Mouse (Mus musculus): ENCODE data around the gene Gtpbp3.

The Gtpbp3 gene

DNA sequence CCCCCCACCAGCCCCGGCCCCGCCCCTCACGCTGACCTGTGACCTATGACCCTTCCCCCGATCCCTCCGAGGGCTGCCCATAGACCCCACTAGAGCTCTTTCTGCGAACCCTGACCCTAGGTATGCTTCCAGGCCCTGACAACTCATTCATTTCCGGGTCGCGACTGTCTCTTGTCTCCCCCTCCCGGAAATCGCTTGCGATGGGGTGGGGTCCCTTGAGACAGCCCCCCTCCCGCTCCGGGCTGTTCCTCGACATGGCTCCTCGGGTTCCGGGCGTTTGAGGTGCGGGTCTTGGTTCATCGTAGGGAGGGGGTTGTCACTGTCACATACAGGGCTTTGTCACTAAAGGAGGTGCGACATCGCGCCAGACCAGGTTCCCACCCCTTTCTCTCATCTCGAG is 18.5 kb upstream of the Gtpbp3 start:
- peak; percentile 45 to 78 for DNase-seq (ENCODE audit: low spot score in 2 of 2)

DNA sequence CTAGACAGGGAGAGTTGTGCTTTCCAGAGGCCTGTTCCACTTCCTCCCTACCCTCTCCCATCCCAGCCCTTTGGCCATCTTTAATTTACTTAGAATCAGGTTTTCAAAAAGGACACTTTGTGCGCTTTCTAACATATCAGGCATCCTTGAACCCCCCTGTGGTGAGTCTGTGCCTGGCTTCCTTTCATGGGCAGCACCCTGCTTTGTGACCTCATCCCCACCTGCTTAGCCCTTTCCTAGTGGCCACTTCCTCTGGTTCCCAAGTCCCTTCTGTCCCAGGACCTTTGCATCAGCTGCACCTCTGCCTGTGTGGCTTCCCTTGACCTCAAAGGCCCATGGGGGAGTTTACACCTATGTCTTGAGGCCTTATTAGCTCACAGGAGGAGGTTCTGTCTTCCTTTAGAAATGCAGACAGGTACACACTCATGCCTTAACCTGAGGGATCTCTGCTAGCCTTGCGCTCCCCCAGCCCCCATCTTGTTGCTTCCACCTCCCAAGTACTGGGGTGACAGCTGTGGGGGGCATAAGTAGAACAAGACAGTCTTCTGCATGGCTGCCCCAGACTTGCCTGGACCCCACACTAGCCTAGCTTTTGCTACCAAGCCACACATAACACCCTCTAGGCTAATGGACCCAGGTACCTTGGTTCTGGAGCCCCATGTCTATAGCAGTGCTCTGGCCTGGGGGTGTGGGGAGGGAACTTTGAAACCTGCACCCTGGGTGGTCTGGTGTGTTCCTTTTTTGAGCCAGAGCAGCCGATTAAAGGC is 17.6 kb upstream of the Gtpbp3 start:
- DNase-seq (ENCODE audit: low spot score in 2 of 2): peak in 1 of 2 experiments; percentile 56

DNA sequence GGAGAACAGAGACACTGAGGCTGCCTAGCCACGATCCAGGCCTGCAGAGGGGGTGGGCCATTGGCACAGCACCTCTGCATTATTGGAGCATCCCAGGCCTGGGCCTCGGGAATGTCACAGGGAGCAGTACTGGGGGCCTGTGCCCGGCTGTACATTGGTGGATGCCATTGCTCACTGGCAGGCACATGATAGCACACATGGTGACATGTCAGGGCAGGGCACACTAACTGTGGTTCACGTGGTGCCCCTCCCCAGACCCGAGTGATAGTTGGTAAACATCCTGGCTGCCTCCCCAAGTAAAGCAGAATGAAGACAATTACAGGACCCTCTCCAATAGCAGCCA is 17.0 kb upstream of the Gtpbp3 start:
- DNase-seq (ENCODE audit: low spot score in 2 of 2): peak in 1 of 2 experiments; percentile 62

DNA sequence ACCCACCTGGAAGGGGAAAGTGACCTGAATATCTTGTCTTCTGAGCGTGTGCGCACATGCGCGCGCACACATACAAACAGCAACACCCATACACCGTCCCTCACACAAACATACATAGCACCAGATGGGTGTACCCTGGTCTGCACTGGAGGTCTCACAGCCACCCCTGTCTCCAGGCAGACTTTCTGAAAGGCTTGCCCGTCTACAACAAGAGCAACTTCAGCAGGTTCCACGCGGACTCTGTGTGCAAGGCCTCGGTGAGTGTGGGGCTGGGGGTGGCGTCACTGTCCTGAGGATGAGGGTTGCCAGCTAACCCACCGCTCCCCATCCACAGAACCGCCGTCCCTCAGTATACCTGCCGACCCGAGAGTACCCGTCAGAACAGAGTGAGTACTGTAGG is 16.0 kb upstream of the Gtpbp3 start:
- DNase-seq (ENCODE audit: low spot score in 2 of 2): no peak

DNA sequence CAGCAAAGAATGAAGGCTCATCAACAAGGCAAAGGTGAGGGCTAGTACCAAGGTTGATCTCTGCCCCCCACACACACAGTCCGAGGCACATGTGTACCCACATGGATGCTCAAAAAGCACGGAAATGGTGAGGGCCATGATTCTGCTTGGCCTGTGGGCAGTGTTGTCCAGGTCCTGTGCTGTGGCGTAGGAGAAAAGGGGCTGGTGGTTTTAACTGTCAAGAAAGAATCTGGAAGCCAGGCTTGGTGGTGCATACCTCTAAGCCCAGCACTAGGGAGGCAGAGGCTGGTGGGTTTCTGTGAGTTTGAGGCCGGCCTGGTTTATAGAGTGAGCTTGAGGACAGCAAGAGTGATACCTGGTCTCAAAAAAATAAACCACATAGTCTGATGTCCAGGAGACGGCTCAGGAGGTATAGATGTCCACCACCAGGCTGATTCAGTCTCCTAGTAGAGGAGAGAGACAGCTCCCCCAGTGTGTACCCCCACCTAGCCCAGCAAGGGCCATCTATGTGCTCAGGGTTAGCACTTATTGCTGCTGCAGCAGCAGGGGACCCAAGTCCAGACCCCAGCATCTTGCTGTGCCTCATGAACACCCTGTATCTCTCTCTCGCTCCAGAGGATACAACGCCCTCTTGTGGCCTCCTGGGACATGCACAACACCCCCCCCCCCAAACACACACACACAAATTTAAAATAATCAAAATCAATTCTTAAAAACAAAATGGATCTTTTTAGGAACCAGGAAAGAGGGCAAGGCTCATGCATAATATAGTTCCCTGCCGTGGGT is 15.1 kb upstream of the Gtpbp3 start:
- no peak for DNase-seq (ENCODE audit: low spot score in 2 of 2)

DNA sequence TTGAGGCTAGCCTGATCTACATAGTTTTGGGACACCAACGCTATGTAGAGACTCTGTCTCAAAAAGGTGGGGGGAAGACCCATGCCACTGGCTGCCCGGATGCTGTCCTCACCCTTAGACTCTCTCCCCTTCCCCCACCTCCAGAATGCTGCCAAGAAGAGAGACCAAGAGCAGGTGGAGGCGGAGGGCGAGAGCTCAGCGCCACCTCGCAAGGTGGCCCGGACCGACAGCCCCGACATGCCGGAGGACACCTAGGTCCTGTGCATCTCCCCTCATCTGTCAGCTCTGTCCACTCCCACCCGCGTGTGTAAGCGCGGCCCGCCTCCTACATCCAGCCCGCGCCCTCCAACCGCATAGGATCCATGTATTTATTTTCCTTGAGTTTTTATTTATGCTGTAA is 13.6 kb upstream of the Gtpbp3 start:
- DNase-seq (ENCODE audit: low spot score in 2 of 2): no peak

DNA sequence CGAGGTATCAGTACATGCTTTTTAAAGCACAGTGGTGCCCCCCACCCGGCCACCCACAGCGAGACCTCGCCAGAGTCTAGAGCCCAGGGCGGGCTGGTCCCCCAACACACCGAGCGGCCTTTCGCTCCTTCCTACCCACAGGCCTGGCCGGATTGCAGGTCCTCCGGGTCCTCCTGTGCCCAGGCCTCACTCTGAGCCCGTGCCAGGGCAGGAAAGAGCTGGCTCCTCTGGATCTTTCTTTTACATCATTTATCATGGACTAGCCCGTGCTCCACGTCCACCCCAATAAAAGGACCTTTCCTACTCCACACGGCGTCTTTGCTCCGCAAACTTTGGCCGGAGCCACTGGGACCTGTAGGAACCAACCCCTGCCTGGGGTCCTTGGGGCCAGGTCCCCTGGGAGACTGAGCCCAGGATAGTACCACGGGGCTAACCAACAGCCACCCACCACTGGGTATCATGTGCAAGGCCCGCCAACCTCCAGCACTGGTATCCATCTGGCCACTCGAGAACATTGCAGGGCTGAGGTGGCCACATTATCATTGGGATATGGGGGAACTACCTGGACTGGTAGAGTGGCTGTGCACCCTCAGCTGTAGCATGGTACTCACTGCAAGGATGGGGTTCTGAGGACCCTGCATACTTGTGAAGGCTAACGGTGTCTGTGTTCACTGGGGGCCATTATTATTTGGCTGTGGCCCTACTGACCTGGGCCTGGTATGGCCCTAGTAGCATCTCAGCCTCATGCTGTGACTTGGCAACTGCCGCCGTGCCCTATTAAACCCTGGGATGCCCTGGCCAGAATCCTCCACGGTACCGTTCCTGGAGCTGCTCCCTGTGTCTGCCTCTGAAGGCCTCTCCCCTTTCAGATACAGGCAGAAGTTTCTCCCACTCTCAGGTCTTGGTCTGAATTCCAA is 12.9 kb upstream of the Gtpbp3 start:
- DNase-seq (ENCODE audit: low spot score in 2 of 2): no peak

DNA sequence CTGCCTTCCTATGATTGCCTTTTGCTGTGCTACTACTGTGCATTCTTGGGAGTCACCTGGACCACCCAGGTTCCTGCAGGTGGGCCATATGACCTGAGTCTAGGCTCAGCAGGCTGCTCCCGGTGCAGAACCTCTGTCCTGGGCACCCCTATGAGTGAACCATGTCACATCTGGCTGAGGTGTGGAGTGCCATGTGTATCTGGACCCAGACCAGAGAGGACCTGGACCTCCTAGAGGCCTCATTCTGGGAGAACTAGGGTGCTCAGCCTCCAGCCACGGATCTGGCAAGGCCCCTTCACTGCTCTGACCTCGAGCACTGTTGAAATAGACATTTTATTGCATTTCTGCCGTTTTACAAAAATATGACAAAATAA is 12.2 kb upstream of the Gtpbp3 start:
- DNase-seq (ENCODE audit: low spot score in 2 of 2): no peak

DNA sequence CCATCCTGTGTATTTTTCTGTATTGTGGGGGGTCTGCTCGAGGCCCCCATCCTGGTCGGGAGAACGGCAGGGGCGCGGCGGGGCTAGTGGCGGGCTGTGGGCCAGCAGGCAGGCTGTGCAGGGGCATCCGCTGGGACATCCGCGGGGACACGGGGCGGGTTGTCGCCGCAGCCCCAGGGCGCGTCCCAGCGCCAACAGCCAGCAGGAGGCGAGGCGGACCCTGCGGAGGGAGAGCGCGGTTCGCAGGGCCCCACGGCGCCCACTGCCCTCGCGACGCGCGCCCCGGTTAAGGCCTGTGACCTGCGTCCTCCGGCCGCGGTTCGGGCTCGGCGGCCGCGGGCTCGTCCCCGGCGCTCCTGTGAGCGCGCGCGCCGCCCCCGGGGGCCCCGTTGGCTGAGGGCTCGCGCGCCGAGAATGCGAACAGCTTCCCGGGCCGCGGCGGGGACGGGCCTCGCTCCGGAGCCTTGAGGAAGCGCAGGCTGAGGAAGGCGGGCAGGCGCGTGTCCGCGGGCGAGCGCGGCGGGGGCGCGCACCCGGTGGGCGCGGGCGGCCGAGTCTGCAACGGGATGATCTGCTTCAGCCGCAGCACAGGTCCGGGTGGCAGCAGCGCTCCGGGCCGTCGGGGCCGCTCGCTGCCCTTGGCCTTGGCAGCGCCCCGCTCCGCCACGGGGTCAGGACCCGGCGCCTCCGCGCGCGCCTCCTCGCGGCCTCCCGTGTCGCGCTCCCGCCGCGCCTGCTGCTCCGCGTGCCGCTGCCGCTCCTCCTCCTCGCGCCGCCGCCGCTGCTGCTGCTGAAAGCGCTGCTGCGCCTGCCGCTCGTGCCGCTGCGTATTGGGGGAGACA is 11.6 kb upstream of the Gtpbp3 start:
- DNase-seq (ENCODE audit: low spot score in 2 of 2): peak; percentile 76 to 89

DNA sequence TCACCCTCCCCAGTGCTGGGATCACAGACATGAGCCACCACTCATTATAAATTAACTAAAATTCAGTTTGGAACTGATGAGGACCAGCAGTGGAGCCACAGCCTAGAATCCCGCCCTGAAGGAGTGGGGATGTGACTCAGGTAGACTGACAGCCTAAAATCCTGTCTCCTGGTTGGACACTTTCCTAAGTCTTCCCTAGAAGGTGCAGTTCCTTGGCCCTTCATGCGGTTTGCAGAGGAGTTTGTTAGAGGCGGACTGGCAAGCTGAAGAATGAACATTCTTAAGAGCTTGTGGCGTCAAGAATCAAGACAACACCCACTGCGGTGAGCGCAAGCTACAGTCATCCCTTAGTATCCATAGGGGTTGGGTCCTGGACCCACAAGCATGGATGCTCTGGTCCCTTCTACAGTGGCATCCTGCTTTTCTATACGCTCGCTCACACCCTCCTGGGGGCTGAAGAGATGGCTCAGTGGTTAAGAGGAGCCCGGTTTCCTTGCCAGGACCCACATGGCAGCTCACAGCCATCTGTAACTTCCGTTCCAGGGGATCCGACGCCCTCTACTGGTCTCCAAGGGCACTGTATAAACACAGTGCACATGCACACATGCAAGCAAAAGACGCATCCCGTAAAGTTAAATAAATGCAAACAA is 10.6 kb upstream of the Gtpbp3 start:
- DNase-seq (ENCODE audit: low spot score in 2 of 2): peak in 1 of 2 experiments; percentile 70

DNA sequence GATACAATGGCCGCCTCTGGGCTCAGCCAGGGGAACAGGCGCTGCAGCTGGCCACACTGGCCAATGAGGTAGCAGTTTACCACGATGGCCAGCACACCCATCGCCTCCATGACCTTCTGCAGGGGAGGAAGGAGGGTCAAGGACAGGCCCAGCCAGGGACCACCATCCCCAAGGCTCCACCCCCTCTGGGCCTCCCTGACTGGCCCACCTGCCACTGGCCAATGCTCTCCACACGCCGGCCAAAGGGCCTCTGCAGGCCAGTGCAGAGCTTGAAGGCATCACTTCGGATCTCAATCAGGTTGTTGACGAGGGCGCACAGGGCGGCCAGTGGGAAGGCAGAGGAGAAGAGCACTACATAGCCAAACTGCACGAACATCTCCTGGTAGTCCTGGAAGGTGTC is 9.0 kb upstream of the Gtpbp3 start:
- DNase-seq (ENCODE audit: low spot score in 2 of 2): peak in 1 of 2 experiments; percentile 65

DNA sequence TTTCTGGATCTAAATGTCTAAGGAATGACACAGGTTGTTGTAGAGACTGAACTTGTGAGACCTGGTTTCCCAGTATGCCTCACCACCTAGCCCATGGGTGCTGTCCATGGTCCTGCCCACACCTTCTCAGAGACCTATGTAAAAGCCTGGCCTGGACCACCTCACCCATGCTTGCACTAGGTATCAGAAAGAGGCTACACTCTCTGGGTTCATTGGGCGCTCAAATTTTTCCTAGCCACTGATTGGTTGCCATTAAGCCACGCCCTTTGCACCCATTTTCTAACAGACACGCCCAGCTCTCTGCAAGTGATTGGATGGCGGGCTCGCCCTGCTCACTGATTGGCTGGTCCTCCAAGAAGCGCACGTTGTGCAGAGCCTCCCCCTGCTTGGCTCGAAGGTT is 4.0 kb upstream of the Gtpbp3 start:
- DNase-seq (ENCODE audit: low spot score in 2 of 2): peak; percentile 50 to 81

DNA sequence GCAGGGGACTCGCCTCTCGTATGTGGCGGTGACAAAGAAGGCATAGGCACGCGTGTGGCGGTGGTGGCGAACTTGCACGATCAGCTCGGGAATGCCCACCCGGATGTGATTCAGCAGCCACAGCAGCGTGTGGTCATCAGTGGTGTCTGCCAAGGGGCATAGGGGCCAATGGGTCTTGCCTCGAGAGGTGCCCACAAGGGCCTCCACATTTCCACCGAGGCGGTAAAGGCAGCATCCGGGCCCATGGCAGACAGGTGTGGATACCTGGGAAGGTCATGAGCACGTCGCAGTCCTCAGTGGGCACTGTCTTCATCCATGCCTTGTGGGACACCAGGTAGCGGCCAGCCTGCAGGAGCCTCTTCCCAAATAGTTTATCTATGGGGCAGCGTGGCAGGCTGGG is 3.2 kb upstream of the Gtpbp3 start:
- DNase-seq (ENCODE audit: low spot score in 2 of 2): peak in 1 of 2 experiments; percentile 68

DNA sequence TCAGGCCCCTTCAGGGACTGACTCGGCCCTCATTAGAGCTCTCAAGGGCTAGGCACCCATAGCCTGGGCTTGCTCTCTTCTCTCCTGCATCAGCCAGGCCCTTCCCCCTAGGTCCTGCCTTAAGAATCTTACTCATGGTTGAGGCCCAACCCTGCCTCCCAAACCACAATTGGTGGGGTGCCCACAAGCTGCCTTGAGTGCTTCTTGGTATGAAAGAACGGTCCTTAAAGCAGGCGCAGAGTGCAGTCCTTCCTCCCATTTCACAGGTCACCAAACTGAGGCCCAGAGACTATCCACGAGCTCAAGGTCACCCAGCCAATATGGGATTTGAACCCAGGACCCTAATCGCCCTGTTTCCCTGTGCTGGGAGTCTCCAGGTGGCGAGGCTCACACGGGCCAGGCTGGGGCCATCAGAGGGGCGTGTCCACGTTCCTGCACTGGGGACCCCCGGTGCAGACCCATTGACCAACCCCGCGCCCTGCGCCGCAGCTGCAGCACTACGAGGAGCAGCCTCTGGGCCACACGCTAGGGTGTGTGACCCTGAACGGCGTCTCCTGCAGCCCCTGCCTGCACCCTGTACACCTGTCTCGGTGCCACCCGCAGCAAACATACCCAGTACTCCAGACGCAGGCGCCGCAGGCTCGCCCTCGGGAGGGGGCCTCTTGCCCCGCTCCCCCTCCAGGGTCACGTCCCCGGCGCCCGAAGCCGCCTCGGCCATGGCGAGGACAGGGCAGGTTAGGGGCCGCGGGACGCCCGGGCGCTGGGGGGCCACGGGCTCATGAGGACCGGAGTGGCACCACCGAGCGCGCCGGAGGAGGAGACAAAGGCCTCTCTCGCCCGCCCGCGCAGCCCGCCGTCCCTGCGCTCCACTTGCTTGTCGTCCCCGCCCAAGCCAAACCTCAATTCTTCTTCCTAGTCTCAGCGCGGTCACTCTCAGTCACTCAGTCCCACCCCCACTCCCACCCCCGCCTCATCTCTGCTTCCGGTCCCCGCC is 2.5 kb upstream of the Gtpbp3 start, which contains the start of gene Ano8:
Gene Ano8, minus strand, starts transcription at position 822 of the 994 bp plus-strand sequence.
- DNase-seq (ENCODE audit: low spot score in 2 of 2): peak; percentile 76 to 89

DNA sequence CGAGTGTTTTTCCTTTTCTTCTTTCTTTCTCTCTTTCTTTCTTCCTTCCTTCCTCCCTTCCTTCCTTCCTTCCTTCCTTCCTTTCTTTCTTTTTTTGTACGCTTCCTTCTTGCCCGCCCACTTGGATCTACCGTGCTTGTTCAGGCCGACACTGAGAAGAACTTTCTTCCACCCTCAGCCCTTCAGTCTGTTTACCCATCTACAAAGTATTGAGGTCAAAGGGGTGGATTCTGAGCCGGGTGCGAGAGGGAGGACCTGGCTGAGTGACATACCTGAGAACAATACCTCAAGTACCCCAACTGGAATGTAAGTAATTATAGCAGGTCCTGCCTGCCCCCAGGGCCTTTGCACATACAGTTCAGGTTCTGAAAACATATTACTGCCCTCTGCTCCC is 1.8 kb upstream of the Gtpbp3 start:
- no peak for DNase-seq (ENCODE audit: low spot score in 2 of 2)

DNA sequence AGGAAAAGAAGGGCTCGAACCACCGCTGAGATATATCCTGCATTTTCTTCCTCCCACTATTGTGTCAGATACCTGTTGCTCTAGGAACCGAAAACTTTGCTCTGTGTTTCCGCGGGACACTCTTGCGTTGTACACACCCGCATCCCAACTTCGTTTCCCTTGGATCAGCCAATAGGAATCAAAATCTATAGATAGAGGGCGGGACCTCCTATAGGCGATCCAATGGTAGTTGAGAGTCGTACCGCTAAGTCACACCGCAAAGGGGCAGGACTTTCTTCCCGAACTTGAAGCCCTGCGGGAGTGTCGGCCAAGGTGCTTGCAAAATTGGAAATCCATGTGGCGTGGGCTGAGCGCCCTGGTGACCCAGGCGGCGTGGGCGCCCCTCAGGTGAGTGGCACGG is 551 bp downstream of the Gtpbp3 start:
- DNase-seq (ENCODE audit: low spot score in 2 of 2): peak; percentile 89 to 93

DNA sequence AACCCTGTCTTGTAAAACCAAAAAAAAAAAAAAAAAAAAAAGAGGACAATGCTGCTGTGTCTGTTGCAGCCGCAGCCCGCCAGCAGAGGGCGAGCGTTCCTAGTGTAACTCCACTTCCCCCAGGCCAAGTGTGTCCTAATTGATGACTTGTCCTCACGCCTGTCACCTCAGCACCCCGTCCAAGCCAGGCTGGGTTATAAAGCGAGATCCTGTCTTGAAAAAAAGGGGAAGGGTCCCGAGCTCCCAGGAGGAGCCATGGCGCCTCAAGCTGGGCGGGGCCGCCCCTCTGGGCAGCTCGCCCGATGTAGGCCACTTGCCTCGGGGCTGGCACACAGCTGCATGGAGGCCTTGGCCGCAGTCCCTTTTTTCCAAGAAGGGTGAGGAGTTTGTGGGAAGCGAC is 7.1 kb downstream of the Gtpbp3 start:
- peak; percentile 82 to 93 for DNase-seq (ENCODE audit: low spot score in 2 of 2)

DNA sequence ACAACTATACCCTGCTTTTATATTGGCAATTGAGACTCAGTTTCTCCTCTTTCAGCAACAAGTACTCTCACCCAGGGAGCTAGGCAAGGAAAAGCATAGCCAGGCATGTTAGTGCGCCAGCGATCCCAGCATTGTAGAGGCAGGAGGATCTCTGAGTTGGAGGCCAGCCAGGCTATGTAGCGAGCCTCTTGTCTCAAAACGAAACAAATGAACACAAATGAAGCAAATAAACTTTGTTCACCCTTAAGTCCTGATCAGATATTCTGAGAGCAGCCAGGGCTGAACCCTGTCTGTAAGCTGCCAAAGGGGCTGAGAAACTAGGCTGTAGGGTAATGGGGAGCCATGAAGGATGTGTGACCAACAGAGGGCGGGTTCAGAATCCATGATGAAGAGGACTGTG is 7.9 kb downstream of the Gtpbp3 start:
- DNase-seq (ENCODE audit: low spot score in 2 of 2): no peak

DNA sequence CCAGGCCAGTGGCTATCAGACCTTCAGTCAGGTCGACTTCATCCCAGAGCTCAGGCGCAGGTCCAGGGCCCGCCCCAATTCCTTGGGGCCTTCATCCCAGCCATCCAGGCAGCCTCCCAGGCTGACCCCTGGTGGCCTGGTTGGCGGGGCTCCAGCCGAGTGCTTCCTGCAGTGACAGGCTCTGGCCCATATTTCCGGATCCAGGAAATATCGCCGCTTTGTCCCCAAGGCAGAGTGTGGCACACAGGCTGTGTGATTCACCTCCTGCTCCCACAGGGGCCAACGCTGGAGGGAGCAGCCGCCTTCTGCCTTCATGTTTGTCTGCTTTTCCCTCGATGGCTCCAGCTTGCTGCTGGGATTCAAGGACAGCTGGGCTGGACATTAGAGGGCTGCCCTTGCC is 8.6 kb downstream of the Gtpbp3 start:
- DNase-seq (ENCODE audit: low spot score in 2 of 2): peak; percentile 57 to 74
